ENCODE assay signal across 7 mouse cellular contexts in the genomic region with DNA sequence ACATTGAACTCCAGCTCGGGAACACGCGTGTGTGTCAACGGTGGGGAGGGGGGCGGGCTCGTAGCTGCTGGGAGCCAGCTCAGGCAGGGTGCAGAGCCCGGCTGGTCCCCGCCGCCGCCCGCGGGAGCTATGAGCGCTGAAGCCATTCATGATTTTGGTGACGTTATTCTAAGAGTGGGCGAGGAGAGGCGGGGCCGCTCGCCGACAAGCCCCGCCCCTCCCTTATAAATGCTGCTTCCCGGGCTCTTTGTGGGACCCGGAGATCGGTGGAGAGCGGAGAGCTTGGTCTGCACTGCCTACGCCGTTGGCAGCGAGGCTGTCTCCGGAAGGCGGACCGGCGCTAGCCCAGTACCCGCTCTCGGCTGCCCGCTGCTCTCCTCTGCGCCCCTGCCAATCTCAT. TPM values are rescaled to one million over a fixed set of nuclear protein-coding genes. Genes with fewer than 3 reads are reported as not detected.
A peak's percentile ranks its signal among the peaks of the same experiment; 100 is the strongest.
DNase-seq lines count a peak whose midpoint lies in the region; ATAC-seq lines count a peak whose summit lies in the region.

Gene Lbh (plus strand): TSS at position 253 of the 400 bp plus-strand sequence.

- peaks cover 17% of the 10 kb centered on the region for H3K4me1 ChIP-seq in embryonic facial prominence, embryonic 12.5 days
- H3K4me1 ChIP-seq in limb, embryonic 13.5 days, result peaks cover 45% of the 10 kb centered on the region
- peaks cover 43% of the 10 kb centered on the region for H3K4me1 ChIP-seq in midbrain, embryonic 15.5 days

- ATAC-seq in embryonic facial prominence, embryonic 12.5 days (ENCODE audit: insufficient number of reproducible peaks, insufficient read depth, low FRiP score, low TSS enrichment), result peak; percentile 87
- peak; percentile 88 for ATAC-seq in limb, embryonic 13.5 days (ENCODE audit: low FRiP score, low read depth)
- ATAC-seq in midbrain, embryonic 15.5 days (replicated peaks), result peak; percentile 93

- H3K4me3 ChIP-seq in embryonic facial prominence, embryonic 12.5 days, result peak within 1 kb of the TSS; percentile 70
- peak within 1 kb of the TSS; percentile 65 for H3K4me3 ChIP-seq in limb, embryonic 13.5 days
- peak within 1 kb of the TSS; percentile 72 for H3K4me3 ChIP-seq in midbrain, embryonic 15.5 days

- DNase-seq in adrenal gland, postnatal 36 days, result peak; percentile 95 to 96
- DNase-seq in heart, adult 8-10 months (ENCODE audit: low spot score), result peak; percentile 96
- DNase-seq in kidney, adult 9 months, result peak; percentile 93
- DNase-seq in spleen, adult 18-20 months, result peak; percentile 96 to 98

- peaks cover 8% of the 10 kb centered on the region for H3K36me3 ChIP-seq in embryonic facial prominence, embryonic 12.5 days
- peaks cover 18% of the 10 kb centered on the region for H3K36me3 ChIP-seq in limb, embryonic 13.5 days
- no peaks in the 10 kb centered on the region; the same call in 1 of the 2 replicates for H3K36me3 ChIP-seq in midbrain, embryonic 15.5 days (replicated peaks)

- no peaks in the 10 kb centered on the region for H3K27me3 ChIP-seq in embryonic facial prominence, embryonic 12.5 days
- peaks cover 17% of the 10 kb centered on the region; the same call in 1 of the 2 replicates for H3K27me3 ChIP-seq in limb, embryonic 13.5 days
- 0 out of 2 replicates have a peak, but pooled peaks cover 3% of the 10 kb centered on the region for H3K27me3 ChIP-seq in midbrain, embryonic 15.5 days (replicated peaks)

- peak within 1 kb of the TSS; percentile 88 for H3K4me2 ChIP-seq in embryonic facial prominence, embryonic 12.5 days (replicated peaks)
- H3K4me2 ChIP-seq in limb, embryonic 13.5 days (replicated peaks), result peak within 1 kb of the TSS; percentile 84
- H3K4me2 ChIP-seq in midbrain, embryonic 15.5 days, result peak within 1 kb of the TSS; percentile 79

- H3K9ac ChIP-seq in embryonic facial prominence, embryonic 12.5 days, result peak within 1 kb of the TSS; percentile 88
- peak within 1 kb of the TSS; percentile 82 for H3K9ac ChIP-seq in limb, embryonic 13.5 days
- H3K9ac ChIP-seq in midbrain, embryonic 15.5 days, result peak within 1 kb of the TSS; percentile 96

- 0% methylated on average over 35 of the region's 35 CpGs for WGBS in embryonic facial prominence, embryonic 12.5 days
- 1% methylated on average over 34 of the region's 35 CpGs for WGBS in limb, embryonic 13.5 days
- WGBS in midbrain, embryonic 15.5 days, result under 1% methylated on average over 35 of the region's 35 CpGs

- peak within 1 kb of the TSS; percentile 83 for H3K27ac ChIP-seq in embryonic facial prominence, embryonic 12.5 days
- H3K27ac ChIP-seq in limb, embryonic 13.5 days, result peak within 1 kb of the TSS; percentile 80
- H3K27ac ChIP-seq in midbrain, embryonic 15.5 days, result peak within 1 kb of the TSS; percentile 96

- no peaks in the 10 kb centered on the region for H3K9me3 ChIP-seq in embryonic facial prominence, embryonic 12.5 days
- no peaks in the 10 kb centered on the region for H3K9me3 ChIP-seq in limb, embryonic 13.5 days
- H3K9me3 ChIP-seq in midbrain, embryonic 15.5 days, result no peaks in the 10 kb centered on the region

RNA-seq across cellular contexts. Expression of gene Lbh, which starts in this region (rescaled TPM):
- 10 to 100 TPM; 24.2 to 29.8 TPM for total RNA-seq in adrenal gland, postnatal 36 days (2021)
- polyA plus RNA-seq in embryonic facial prominence, embryonic 12.5 days (2016; fragmentation: Nextera tagmentation; extraction: Ambion mirVana), result 2.1 and 2.6 TPM in 2 replicates
- 100 to 1,000 TPM; 352 to 622 (median 508) TPM for total RNA-seq in heart, adult 8-10 months (2022)
- polyA plus RNA-seq in limb, embryonic 13.5 days (2015; fragmentation: Nextera tagmentation; extraction: Ambion mirVana), result 3.2 and 3.5 TPM in 2 replicates
- 5.7 and 5.9 TPM in 2 replicates for polyA plus RNA-seq in midbrain, embryonic 15.5 days (2015; fragmentation: Nextera tagmentation; extraction: Ambion mirVana)

Comparison
In these comparisons a context has a peak if more than half of its experiments do, and no peak if none do; other contexts are left out.
1. Peak in every context shown above with its lines: DNase-seq, ATAC-seq, H3K4me3 ChIP-seq and H3K27ac ChIP-seq.
2. RNA of gene Lbh (total RNA-seq): 352 to 622 TPM in heart, adult 8-10 months; 24.2 to 29.8 TPM in adrenal gland, postnatal 36 days; every median in the first group is over 10 times any median in the second.